Mouse (Mus musculus) neural tube, embryonic 14.5 days (tissue): ENCODE data around the gene Cfap74. TPM values are rescaled to one million over a fixed set of nuclear protein-coding genes. Genes with fewer than 3 reads are reported as not detected.

Experiments used
- ATAC-seq: fragments of 200-750 bp; cut with Nextera tagmentation; 2 replicates; pipeline ENCODE4 v1.8.0; 2017; ENCODE audit warnings: low read depth, mild to moderate bottlenecking, moderate TSS enrichment, moderate library complexity
- H3K27ac ChIP-seq: fragments of 300-500 bp; sonication (generic); 2 replicates; pipeline ENCODE4 v1.5.1; 2014; ENCODE audit warnings: low read depth, mild to moderate bottlenecking, control low read depth, low read length, moderate library complexity, mixed read lengths
- H3K27me3 ChIP-seq: fragments of 300-500 bp; sonication (generic); 2 replicates; pipeline ENCODE4 v1.6.1; 2014; ENCODE audit warnings: low read length; ENCODE audit not compliant: control insufficient read depth, insufficient read depth
- H3K36me3 ChIP-seq: fragments of 300-500 bp; sonication (generic); 2 replicates; pipeline ENCODE4 v1.6.1; 2014; ENCODE audit warnings: low read length, mixed read lengths; ENCODE audit not compliant: control insufficient read depth, insufficient read depth
- H3K4me1 ChIP-seq: fragments of 300-500 bp; sonication (generic); 2 replicates; pipeline ENCODE4 v1.6.1; 2014; ENCODE audit warnings: low read length; ENCODE audit not compliant: control insufficient read depth, insufficient read depth
- H3K4me2 ChIP-seq: fragments of 300-500 bp; sonication (generic); 2 replicates; pipeline ENCODE4 v1.6.1; 2014; ENCODE audit warnings: mild to moderate bottlenecking, low read depth, low read length, control low read depth
- H3K4me3 ChIP-seq: fragments of 300-500 bp; sonication (generic); 2 replicates; pipeline ENCODE4 v1.5.1; 2014; ENCODE audit warnings: low read depth, low read length, control low read depth, mixed read lengths
- H3K9ac ChIP-seq: fragments of 300-500 bp; sonication (generic); replicated peaks from 2 replicates; pipeline ENCODE4 v1.6.1; 2014; ENCODE audit warnings: low read depth, mild to moderate bottlenecking, control low read depth, low read length, mixed read lengths
- H3K9me3 ChIP-seq: fragments of 300-500 bp; sonication (generic); 2 replicates; pipeline ENCODE4 v1.6.1; 2016; ENCODE audit warnings: low read length; ENCODE audit not compliant: control insufficient read depth
- WGBS: fragments of 180-500 bp; shearing (Covaris S2); extraction: QIAGEN DNeasy Blood & Tissue Kit; methylation state at CpG from one replicate; pipeline ENCODE4 v1.1.7; 2014; 5-methylcytosine and 5-hydroxymethylcytosine counted together
- polyA plus RNA-seq: library from polyadenylated mRNA; unstranded; fragments of >200 nt; fragmentation: Nextera tagmentation; extraction: Ambion mirVana; gene quantifications from 2 replicates; pipeline ENCODE4 v1.2.1, GENCODE M21; 2014

Cfap74 gene
- polyA plus RNA-seq, result 4.5 and 4.8 TPM in 2 replicates

- peak within 1 kb of the TSS; percentile 35; the same call in 1 of the 2 replicates for H3K27ac ChIP-seq
- peak within 1 kb of the TSS; percentile 34; the same call in 1 of the 2 replicates for H3K9ac ChIP-seq
- peak within 1 kb of the TSS; percentile 54 for H3K4me3 ChIP-seq
- no peaks in the 10 kb centered on the region for H3K36me3 ChIP-seq
- WGBS, result under 1% methylated on average over 35 of the region's 35 CpGs
- peaks cover 3% of the 10 kb centered on the region; the same call in 1 of the 2 replicates for H3K4me1 ChIP-seq
- peak within 1 kb of the TSS; percentile 97 for H3K4me2 ChIP-seq
- H3K9me3 ChIP-seq, result no peaks in the 10 kb centered on the region
- peak; percentile 99 for ATAC-seq
- H3K27me3 ChIP-seq, result no peaks in the 10 kb centered on the region
These were observed at the start of gene Cfap74 for GRCm38 (mm10) chr4:155409058-155409776. Gene Cfap74, plus strand, starts transcription at chr4:155409190.

- Histone ChIP-seq H3K4me1 (no peaks in the 10 kb centered on the region), H3K9ac (no peak overlapping the region), H3K4me3 (no peak overlapping the region), H3K4me2 (no peak overlapping the region), H3K36me3 (no peaks in the 10 kb centered on the region), H3K27ac (no peak overlapping the region), H3K9me3 (no peaks in the 10 kb centered on the region), H3K27me3 (peaks cover 43% of the 10 kb centered on the region)
- no peak for ATAC-seq
- WGBS, result 58% methylated on average over 12 of the region's 12 CpGs
These were observed 49.2 kb upstream of the Cfap74 start for GRCm38 (mm10) chr4:155359560-155360464.

GRCm38 (mm10) chr4:155360856-155361255, 48.1 kb upstream of the Cfap74 start:
- Histone ChIP-seq H3K4me1 (no peaks in the 10 kb centered on the region), H3K27ac (no peak overlapping the region), H3K9ac (no peak overlapping the region), H3K4me3 (peak overlapping the region; percentile 29), H3K4me2 (peak overlapping the region; percentile 43), H3K9me3 (no peaks in the 10 kb centered on the region), H3K36me3 (no peaks in the 10 kb centered on the region), H3K27me3 (peaks cover 43% of the 10 kb centered on the region)
- ATAC-seq, result no peak
- under 1% methylated on average over 33 of the region's 42 CpGs for WGBS

- Histone ChIP-seq H3K36me3 (no peaks in the 10 kb centered on the region), H3K27ac (no peak within 1 kb of the TSS), H3K27me3 (peaks cover 43% of the 10 kb centered on the region), H3K9ac (no peak within 1 kb of the TSS), H3K9me3 (no peaks in the 10 kb centered on the region), H3K4me3 (peak within 1 kb of the TSS; percentile 29), H3K4me1 (no peaks in the 10 kb centered on the region), H3K4me2 (peak within 1 kb of the TSS; percentile 43)
- peak; percentile 81 for ATAC-seq
- WGBS, result 1% methylated on average over 47 of the region's 51 CpGs
These were observed 47.6 kb upstream of the Cfap74 start, which contains the start of gene Prkcz for GRCm38 (mm10) chr4:155361303-155361791. Gene Prkcz, minus strand, starts transcription at chr4:155361361.

GRCm38 (mm10) chr4:155362443-155362842, 46.5 kb upstream of the Cfap74 start:
- no peaks in the 10 kb centered on the region for H3K4me1 ChIP-seq
- no peak overlapping the region for H3K4me3 ChIP-seq
- H3K36me3 ChIP-seq, result no peaks in the 10 kb centered on the region
- H3K9me3 ChIP-seq, result no peaks in the 10 kb centered on the region
- no peak for ATAC-seq
- no peak overlapping the region for H3K9ac ChIP-seq
- WGBS, result 49% methylated on average over 5 of the region's 5 CpGs
- H3K4me2 ChIP-seq, result no peak overlapping the region
- H3K27me3 ChIP-seq, result peaks cover 43% of the 10 kb centered on the region
- H3K27ac ChIP-seq, result no peak overlapping the region

- Histone ChIP-seq H3K36me3 (no peaks in the 10 kb centered on the region), H3K9ac (no peak overlapping the region), H3K27ac (no peak overlapping the region), H3K9me3 (no peaks in the 10 kb centered on the region), H3K4me2 (no peak overlapping the region), H3K4me1 (no peaks in the 10 kb centered on the region), H3K27me3 (peaks cover 13% of the 10 kb centered on the region), H3K4me3 (no peak overlapping the region)
- ATAC-seq, result no peak
- WGBS, result 70% methylated on average over 6 of the region's 6 CpGs
These were observed 42.2 kb upstream of the Cfap74 start for GRCm38 (mm10) chr4:155366784-155367183.

GRCm38 (mm10) chr4:155367739-155368138, 41.3 kb upstream of the Cfap74 start:
- H3K9me3 ChIP-seq, result no peaks in the 10 kb centered on the region
- WGBS, result 90% methylated on average over 9 of the region's 9 CpGs
- ATAC-seq, result no peak
- H3K4me1 ChIP-seq, result no peaks in the 10 kb centered on the region
- no peak overlapping the region for H3K27ac ChIP-seq
- H3K4me3 ChIP-seq, result no peak overlapping the region
- no peak overlapping the region for H3K9ac ChIP-seq
- H3K4me2 ChIP-seq, result no peak overlapping the region
- peaks cover 4% of the 10 kb centered on the region for H3K27me3 ChIP-seq
- H3K36me3 ChIP-seq, result no peaks in the 10 kb centered on the region

GRCm38 (mm10) chr4:155368684-155369083, 40.3 kb upstream of the Cfap74 start:
- Histone ChIP-seq H3K4me1 (no peaks in the 10 kb centered on the region), H3K27me3 (no peaks in the 10 kb centered on the region), H3K4me3 (no peak overlapping the region), H3K36me3 (no peaks in the 10 kb centered on the region), H3K27ac (no peak overlapping the region), H3K9ac (no peak overlapping the region), H3K9me3 (no peaks in the 10 kb centered on the region), H3K4me2 (no peak overlapping the region)
- 27% methylated on average over 12 of the region's 12 CpGs for WGBS
- no peak for ATAC-seq
